30 mouse cellular contexts compared by ENCODE assay signal in the genomic region with DNA sequence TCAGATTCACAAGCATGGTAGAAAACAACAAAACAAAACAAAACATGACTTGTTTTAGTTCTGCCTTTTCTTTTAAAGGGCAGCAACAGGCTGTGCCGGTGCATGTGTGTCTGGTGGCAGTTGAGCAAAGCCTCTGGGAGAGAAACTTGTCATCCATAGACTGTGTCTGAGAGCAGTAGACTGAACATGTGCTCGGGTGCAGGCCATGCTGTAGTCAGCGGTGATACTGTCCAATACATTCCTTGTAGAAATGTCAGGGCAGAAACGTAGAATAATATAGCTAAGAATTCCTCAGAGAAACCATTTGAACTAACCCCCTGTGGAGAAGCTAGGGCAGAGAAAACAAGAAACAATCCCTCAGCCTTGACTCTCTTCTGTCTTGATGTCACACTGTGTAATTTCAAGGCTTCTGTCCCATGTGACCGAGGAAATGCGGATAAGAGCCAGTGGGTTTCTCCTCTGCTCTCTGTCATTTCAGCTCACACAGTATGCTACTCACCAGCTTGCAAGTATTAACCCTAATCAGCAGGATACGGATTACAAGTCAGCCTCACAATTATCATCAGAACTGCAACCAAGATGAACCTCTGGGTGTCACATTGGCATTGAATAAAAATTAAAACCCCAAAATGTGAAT. TPM values are rescaled to one million over a fixed set of nuclear protein-coding genes. Genes with fewer than 3 reads are reported as not detected.
A peak's percentile ranks its signal among the peaks of the same experiment; 100 is the strongest.
DNase-seq lines count a peak whose midpoint lies in the region; ATAC-seq lines count a peak whose summit lies in the region.
"Had no signal": no experiment of that assay in that cellular context is flagged by ENCODE, and none has a peak within 500 bp of the region (broad histone marks: within the 10 kb centered on the region; RNA-seq: fewer than 3 reads in every experiment).

No protein-coding gene starts in this region.

- H3K9me3 ChIP-seq in midbrain, embryonic 11.5 days (ENCODE audit: control insufficient read depth, low read length): no peaks in the 10 kb centered on the region
- H3K9me3 ChIP-seq in midbrain, embryonic 10.5 days (replicated peaks): no peaks in the 10 kb centered on the region
- H3K9me3 ChIP-seq in midbrain, embryonic 13.5 days: no peaks in the 10 kb centered on the region
- H3K9me3 ChIP-seq in midbrain, embryonic 15.5 days: no peaks in the 10 kb centered on the region
- H3K9me3 ChIP-seq: embryonic facial prominence, embryonic 13.5 days; embryonic facial prominence, embryonic 15.5 days; forebrain, embryonic 10.5 days; forebrain, embryonic 12.5 days; G1E had no signal

- H3K9ac ChIP-seq in midbrain, embryonic 11.5 days (ENCODE audit: low read length): no peak overlapping the region
- no peak overlapping the region for H3K9ac ChIP-seq in midbrain, embryonic 13.5 days (replicated peaks)
- no peak overlapping the region for H3K9ac ChIP-seq in midbrain, embryonic 15.5 days
- H3K9ac ChIP-seq: embryonic facial prominence, embryonic 13.5 days; embryonic facial prominence, embryonic 15.5 days; forebrain, embryonic 12.5 days had no signal

- peak; percentile 4 for DNase-seq in embryo, embryonic 11 days
- DNase-seq in embryo, embryonic 10 days (ENCODE audit: low spot score): no peak
- no peak for DNase-seq in midbrain, embryonic 11.5 days (ENCODE audit: low spot score, missing footprints)
- DNase-seq in midbrain, embryonic 10.5 days (ENCODE audit: low spot score): no peak
- peak; percentile 7 for DNase-seq in retina, postnatal 1 day
- DNase-seq in retina, embryonic 14.5 days (ENCODE audit: low spot score): no peak
- DNase-seq: adrenal gland, adult 8-10 months; adrenal gland, postnatal 14 days; adrenal gland, postnatal 36 days; B cell, adult 2 months; cerebellum, adult 11 months; cerebellum, adult 18-20 months; cerebellum, adult 8-10 months; cerebellum, adult 9-11 months; cerebellum, postnatal 14 days; cerebellum, postnatal 36 days had no signal

- WGBS in midbrain, embryonic 11.5 days: 53% methylated on average over 7 of the region's 7 CpGs
- WGBS in midbrain, embryonic 10.5 days: 61% methylated on average over 7 of the region's 7 CpGs
- WGBS in midbrain, embryonic 13.5 days: 42% methylated on average over 7 of the region's 7 CpGs
- WGBS in midbrain, embryonic 15.5 days: 38% methylated on average over 7 of the region's 7 CpGs

- no peak overlapping the region for H3K4me3 ChIP-seq in midbrain, embryonic 11.5 days (ENCODE audit: low read depth, low read length)
- H3K4me3 ChIP-seq in midbrain, embryonic 10.5 days: no peak overlapping the region
- no peak overlapping the region for H3K4me3 ChIP-seq in midbrain, embryonic 13.5 days (replicated peaks)
- H3K4me3 ChIP-seq in midbrain, embryonic 15.5 days: no peak overlapping the region
- H3K4me3 ChIP-seq: embryonic facial prominence, embryonic 13.5 days; embryonic facial prominence, embryonic 15.5 days; erythroblast, embryonic 14.5 days; forebrain, embryonic 10.5 days; forebrain, embryonic 12.5 days had no signal

- H3K27me3 ChIP-seq in midbrain, embryonic 11.5 days (ENCODE audit: control insufficient read depth, insufficient read depth, low read length): no peaks in the 10 kb centered on the region
- H3K27me3 ChIP-seq in midbrain, embryonic 10.5 days (ENCODE audit: low read depth, poor library complexity, severe bottlenecking): no peaks in the 10 kb centered on the region
- no peaks in the 10 kb centered on the region for H3K27me3 ChIP-seq in midbrain, embryonic 13.5 days
- no peaks in the 10 kb centered on the region for H3K27me3 ChIP-seq in midbrain, embryonic 15.5 days (replicated peaks)
- H3K27me3 ChIP-seq: CH12.LX; embryonic facial prominence, embryonic 13.5 days; embryonic facial prominence, embryonic 15.5 days; forebrain, embryonic 12.5 days had no signal

- no peaks in the 10 kb centered on the region for H3K4me1 ChIP-seq in midbrain, embryonic 11.5 days (ENCODE audit: control insufficient read depth, insufficient read depth, low read length)
- 0 out of 2 replicates have a peak, but pooled peaks cover 8% of the 10 kb centered on the region for H3K4me1 ChIP-seq in midbrain, embryonic 10.5 days
- peaks cover 11% of the 10 kb centered on the region; the same call in 1 of the 2 replicates for H3K4me1 ChIP-seq in midbrain, embryonic 13.5 days (replicated peaks)
- no peaks in the 10 kb centered on the region for H3K4me1 ChIP-seq in midbrain, embryonic 15.5 days
- H3K4me1 ChIP-seq: embryonic facial prominence, embryonic 15.5 days had no signal

- ATAC-seq in midbrain, embryonic 11.5 days (ENCODE audit: low FRiP score): peak; percentile 68; the same call in 1 of the 2 replicates
- ATAC-seq in midbrain, embryonic 13.5 days: peak; percentile 78
- no peak; the same call in 1 of the 2 replicates for ATAC-seq in midbrain, embryonic 15.5 days (replicated peaks)
- ATAC-seq: activated CD4-positive, CD25-positive, alpha-beta regulatory T cell, adult 4 months; CD4-positive, CD25-positive, alpha-beta regulatory T cell, adult 4 months; forebrain, embryonic 14.5 days; forebrain, embryonic 16.5 days; Patski had no signal

- no peaks in the 10 kb centered on the region for H3K36me3 ChIP-seq in midbrain, embryonic 11.5 days (ENCODE audit: control insufficient read depth, insufficient read depth, low read length)
- no peaks in the 10 kb centered on the region for H3K36me3 ChIP-seq in midbrain, embryonic 10.5 days
- H3K36me3 ChIP-seq in midbrain, embryonic 13.5 days: no peaks in the 10 kb centered on the region
- no peaks in the 10 kb centered on the region for H3K36me3 ChIP-seq in midbrain, embryonic 15.5 days (replicated peaks)
- H3K36me3 ChIP-seq: embryonic facial prominence, embryonic 13.5 days; embryonic facial prominence, embryonic 15.5 days; forebrain, embryonic 10.5 days; forebrain, embryonic 12.5 days; G1E had no signal

- no peak overlapping the region for H3K27ac ChIP-seq in midbrain, embryonic 11.5 days (ENCODE audit: low read depth, low read length)
- H3K27ac ChIP-seq in midbrain, embryonic 10.5 days (replicated peaks): no peak overlapping the region
- no peak overlapping the region for H3K27ac ChIP-seq in midbrain, embryonic 13.5 days
- H3K27ac ChIP-seq in midbrain, embryonic 15.5 days: no peak overlapping the region
- H3K27ac ChIP-seq: embryonic facial prominence, embryonic 13.5 days; embryonic facial prominence, embryonic 15.5 days; forebrain, embryonic 10.5 days; forebrain, embryonic 12.5 days had no signal

- H3K4me2 ChIP-seq in midbrain, embryonic 11.5 days: no peak overlapping the region
- no peak overlapping the region for H3K4me2 ChIP-seq in midbrain, embryonic 13.5 days (replicated peaks)
- no peak overlapping the region for H3K4me2 ChIP-seq in midbrain, embryonic 15.5 days
- H3K4me2 ChIP-seq: embryonic facial prominence, embryonic 13.5 days; embryonic facial prominence, embryonic 15.5 days; forebrain, embryonic 12.5 days had no signal

RNA-seq across cellular contexts. Expression of a gene that starts 33.9 kb away (rescaled TPM):
- polyA plus RNA-seq in midbrain, embryonic 11.5 days (2014; fragmentation: Nextera tagmentation; extraction: Ambion mirVana): 4.1 and 4.3 TPM in 2 replicates
- 3.5 and 4.4 TPM in 2 replicates for polyA plus RNA-seq in midbrain, embryonic 10.5 days (2016; fragmentation: Nextera tagmentation; extraction: Ambion mirVana)
- polyA plus RNA-seq in midbrain, embryonic 13.5 days (2015; fragmentation: Nextera tagmentation; extraction: Ambion mirVana): 9.3 and 15.5 TPM in 2 replicates
- 24.3 and 28.5 TPM in 2 replicates for polyA plus RNA-seq in midbrain, embryonic 15.5 days (2015; fragmentation: Nextera tagmentation; extraction: Ambion mirVana)
- polyA plus RNA-seq: G1E had no signal

Comparison
In these comparisons a context has a peak if more than half of its experiments do, and no peak if none do; other contexts are left out.
1. DNase-seq: peak in embryo, embryonic 11 days (single experiment) and retina, postnatal 1 day (single experiment); none in embryo, embryonic 10 days (single experiment), midbrain, embryonic 11.5 days (single experiment), midbrain, embryonic 10.5 days (single experiment) and retina, embryonic 14.5 days (single experiment).